Mouse (Mus musculus) testis, adult 2 months (tissue): ENCODE results near the gene Vrk3.

Experiments used
- CTCF ChIP-seq: fragments of 200-500 bp; IDR thresholded peaks from 2 replicates; pipeline ENCODE4 v1.5.1; 2012; ENCODE audit warnings: low read depth, mild to moderate bottlenecking, inconsistent platforms, low read length, moderate library complexity; ENCODE audit not compliant: control insufficient read depth, insufficient read depth, insufficient replicate concordance
- POLR2A ChIP-seq: fragments of 200-500 bp; IDR thresholded peaks from 2 replicates; pipeline ENCODE4 v1.6.1; 2012; ENCODE audit warnings: low read depth, mild to moderate bottlenecking, inconsistent platforms, low read length, moderate library complexity; ENCODE audit not compliant: control insufficient read depth

DNA sequence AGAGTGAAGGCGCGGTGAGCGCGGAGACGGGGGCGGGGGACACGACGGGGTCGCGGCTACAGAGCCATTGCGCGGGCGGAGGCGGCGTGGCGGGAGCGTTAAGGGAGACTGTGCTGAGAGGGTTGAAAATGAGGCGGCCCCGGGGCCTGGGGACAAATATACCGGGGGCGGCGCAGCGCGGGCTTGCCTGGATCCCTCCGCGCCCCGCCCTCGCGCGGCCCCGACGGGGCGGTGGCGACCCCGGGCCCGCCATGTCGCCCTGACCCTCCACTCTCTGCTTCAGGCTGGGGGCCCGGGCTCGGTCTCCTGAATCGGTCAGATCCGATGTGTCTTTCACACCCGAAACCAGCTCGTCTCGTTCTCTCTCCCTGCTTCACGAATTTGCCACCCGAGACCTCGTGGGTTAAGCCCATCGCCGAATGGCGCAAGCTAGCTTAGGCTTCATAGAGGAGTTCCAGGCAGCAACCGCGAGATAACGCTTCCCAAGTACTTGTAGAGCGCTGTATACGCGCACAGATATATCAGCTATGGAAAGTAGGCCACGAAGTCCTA lies 68.3 kb downstream of the Vrk3 start, which contains the start of gene Atf5:
- TF ChIP-seq CTCF = no peak
- no peak for TF ChIP-seq POLR2A
